Mouse (Mus musculus) small intestine, adult 2 months (tissue): ENCODE measurements around the gene Bckdk. TPM values are rescaled to one million over a fixed set of nuclear protein-coding genes. Genes with fewer than 3 reads are reported as not detected.

Experiments used
- H3K27ac ChIP-seq: fragments of 200-500 bp; 2 replicates; pipeline ENCODE4 v1.5.1; 2012; ENCODE audit warnings: low read depth, low read length, control low read depth, inconsistent platforms; ENCODE audit not compliant: insufficient read depth
- H3K27me3 ChIP-seq: fragments of 200-500 bp; 2 replicates; pipeline ENCODE4 v1.6.1; 2012; ENCODE audit warnings: mild to moderate bottlenecking, moderate library complexity, low read length, inconsistent platforms; ENCODE audit not compliant: control insufficient read depth, insufficient read depth
- H3K36me3 ChIP-seq: fragments of 200-500 bp; 2 replicates; pipeline ENCODE4 v1.6.1; 2012; ENCODE audit warnings: mild to moderate bottlenecking, low read length, control low read depth, inconsistent platforms; ENCODE audit not compliant: control insufficient read depth, insufficient read depth
- H3K4me1 ChIP-seq: fragments of 200-500 bp; 2 replicates; pipeline ENCODE4 v1.6.1; 2012; ENCODE audit warnings: low read length, inconsistent platforms, mixed read lengths; ENCODE audit not compliant: control insufficient read depth, insufficient read depth, insufficient read length
- H3K4me3 ChIP-seq: fragments of 200-500 bp; 2 replicates; pipeline ENCODE4 v1.5.1; 2012; ENCODE audit warnings: low read depth, mild to moderate bottlenecking, control low read depth, inconsistent platforms, low read length, moderate library complexity
- CTCF ChIP-seq: fragments of 200-500 bp; IDR thresholded peaks from 2 replicates; pipeline ENCODE4 v1.5.1; 2012; ENCODE audit warnings: low read depth, mild to moderate bottlenecking, control low read depth, inconsistent platforms, low read length, moderate library complexity, mixed read lengths; ENCODE audit not compliant: insufficient replicate concordance, insufficient read length; ENCODE audit errors: extremely low read depth
- POLR2A ChIP-seq: fragments of 200-500 bp; IDR thresholded peaks from 2 replicates; pipeline ENCODE4 v1.6.1; 2012; ENCODE audit warnings: low read depth, mild to moderate bottlenecking, control low read depth, inconsistent platforms, low read length, moderate library complexity
- WGBS: fragments of 180-500 bp; shearing (Covaris S2); methylation state at CpG from one replicate; pipeline ENCODE4 v1.1.7; 2018; 5-methylcytosine and 5-hydroxymethylcytosine counted together
- polyA plus RNA-seq: library from polyadenylated mRNA; depleted of rRNA; stranded (reverse); fragments of >200 nt; gene quantifications from 2 replicates; pipeline ENCODE4 v1.2.3, GENCODE M21; 2012

Bckdk gene
- polyA plus RNA-seq, 1 experiment, result 68.3 TPM

DNA sequence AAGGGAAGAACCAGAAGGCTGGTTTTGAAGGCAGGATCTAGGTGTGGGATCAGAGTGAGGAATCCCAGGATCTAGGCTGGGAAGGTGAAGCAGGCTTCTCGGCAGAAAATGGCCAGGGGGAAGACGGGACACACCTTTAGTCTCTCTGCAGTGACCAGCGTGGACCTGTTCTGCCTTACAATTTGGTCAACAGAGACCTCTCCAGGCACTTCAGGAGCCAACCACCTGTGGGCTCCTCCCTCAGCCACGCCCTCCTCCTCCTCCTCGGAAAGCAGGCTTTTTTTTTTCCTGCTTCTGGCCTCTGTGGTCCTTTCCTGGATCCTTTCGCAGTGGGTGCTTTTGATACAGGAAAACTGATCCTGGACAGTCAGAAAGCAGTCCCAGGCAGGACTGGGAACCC lies 26.0 kb downstream of the Bckdk start, which contains the start of gene Prss8:
Gene Prss8 (minus strand): TSS at position 182 of the 400 bp plus-strand sequence.
- Histone ChIP-seq H3K4me3 (peak within 1 kb of the TSS; percentile 83), H3K4me1 (peaks cover 34% of the 10 kb centered on the region), H3K27me3 (no peaks in the 10 kb centered on the region), H3K27ac (peak within 1 kb of the TSS; percentile 29), H3K36me3 (peaks cover 10% of the 10 kb centered on the region)
- TF ChIP-seq POLR2A (peak; percentile 74; the same call in 1 of the 2 replicates), CTCF (no peak)
- 11% methylated on average over 6 of the region's 6 CpGs for WGBS

GRCm38 (mm10) chr7:127930636-127931035 lies 26.8 kb downstream of the Bckdk start:
- no peak overlapping the region for H3K4me3 ChIP-seq
- peaks cover 31% of the 10 kb centered on the region for H3K4me1 ChIP-seq
- no peaks in the 10 kb centered on the region for H3K27me3 ChIP-seq
- 0 out of 2 replicates have a peak overlapping the region, but pooled peaks have one; percentile 3 for H3K27ac ChIP-seq
- peaks cover 10% of the 10 kb centered on the region for H3K36me3 ChIP-seq
- WGBS, result 31% methylated on average over 5 of the region's 5 CpGs
- TF ChIP-seq CTCF, result no peak
- TF ChIP-seq POLR2A, result no peak

- H3K4me1 ChIP-seq, result peaks cover 29% of the 10 kb centered on the region
- no peaks in the 10 kb centered on the region for H3K27me3 ChIP-seq
- no peak overlapping the region; the same call in 1 of the 2 replicates for H3K27ac ChIP-seq
- no peak overlapping the region for H3K4me3 ChIP-seq
- TF ChIP-seq CTCF, result no peak
- no peak for TF ChIP-seq POLR2A
- 0 out of 2 replicates have a peak, but pooled peaks cover 2% of the 10 kb centered on the region for H3K36me3 ChIP-seq
- 25% methylated on average over 13 of the region's 13 CpGs for WGBS
These were observed 27.7 kb downstream of the Bckdk start for GRCm38 (mm10) chr7:127931351-127932135.

- Histone ChIP-seq H3K4me3 (no peak overlapping the region), H3K4me1 (peaks cover 20% of the 10 kb centered on the region), H3K27me3 (no peaks in the 10 kb centered on the region), H3K36me3 (no peaks in the 10 kb centered on the region), H3K27ac (no peak overlapping the region)
- WGBS, result 24% methylated on average over 13 of the region's 13 CpGs
- TF ChIP-seq CTCF (no peak), POLR2A (no peak)
These were observed 28.6 kb downstream of the Bckdk start for GRCm38 (mm10) chr7:127932273-127933031.

DNA sequence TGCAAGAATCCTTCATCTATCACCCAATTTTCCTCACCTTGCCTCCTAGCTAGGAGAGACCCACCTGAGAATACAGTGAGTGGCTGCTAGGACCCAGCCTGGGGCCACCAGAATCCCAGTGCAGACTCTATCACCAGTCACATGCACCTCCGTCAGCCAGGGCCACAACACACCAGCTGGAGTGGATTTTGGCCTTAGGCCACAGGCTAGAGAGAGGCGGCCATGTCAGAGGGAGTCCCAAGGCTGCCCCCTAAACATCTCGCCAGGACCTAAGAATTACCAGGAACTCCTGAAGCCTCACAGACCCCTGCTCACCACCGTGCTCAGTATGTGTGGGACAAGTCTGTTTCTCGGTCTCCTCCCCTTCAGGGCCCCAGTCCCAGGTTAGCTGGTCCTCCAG lies 30.2 kb downstream of the Bckdk start:
- Histone ChIP-seq H3K4me1 (peaks cover 16% of the 10 kb centered on the region), H3K36me3 (no peaks in the 10 kb centered on the region), H3K27me3 (no peaks in the 10 kb centered on the region), H3K4me3 (no peak overlapping the region), H3K27ac (no peak overlapping the region)
- TF ChIP-seq POLR2A, result no peak
- TF ChIP-seq CTCF, result no peak
- WGBS, result 84% methylated on average over 5 of the region's 5 CpGs

- Histone ChIP-seq H3K27me3 (no peaks in the 10 kb centered on the region), H3K36me3 (no peaks in the 10 kb centered on the region), H3K4me1 (peaks cover 16% of the 10 kb centered on the region), H3K4me3 (peak overlapping the region; percentile 89), H3K27ac (peak overlapping the region; percentile 18; the same call in 1 of the 2 replicates)
- 7% methylated on average over 32 of the region's 32 CpGs for WGBS
- TF ChIP-seq POLR2A (0 out of 2 replicates have a peak, but pooled peaks have one; percentile 23), CTCF (peak; percentile 91)
These were observed 31.3 kb downstream of the Bckdk start for GRCm38 (mm10) chr7:127935028-127935722.
